In genomic region chr10:7391561-7391934, GRCm38 (mm10) we compare ENCODE assay signal across 8 mouse cellular contexts.
A peak's percentile ranks its signal among the peaks of the same experiment; 100 is the strongest.
DNase-seq lines count a peak whose midpoint lies in the region; ATAC-seq lines count a peak whose summit lies in the region.

No protein-coding gene starts in this region.

- no peaks in the 10 kb centered on the region for H3K36me3 ChIP-seq in intestine, embryonic 16.5 days (ENCODE audit: control insufficient read depth, insufficient read depth, low read length)
- H3K36me3 ChIP-seq in midbrain, embryonic 16.5 days (ENCODE audit: control insufficient read depth, insufficient read depth, low read length) = no peaks in the 10 kb centered on the region

- ATAC-seq in intestine, embryonic 16.5 days = peak; percentile 71
- ATAC-seq in midbrain, embryonic 16.5 days = peak; percentile 40

- peaks cover 5% of the 10 kb centered on the region for H3K4me1 ChIP-seq in intestine, embryonic 16.5 days (ENCODE audit: control insufficient read depth, insufficient read depth, low read length)
- peaks cover 19% of the 10 kb centered on the region for H3K4me1 ChIP-seq in midbrain, embryonic 16.5 days (ENCODE audit: control insufficient read depth, insufficient read depth, low read length)

- peak; percentile 9 for DNase-seq in adrenal gland, postnatal 10 days
- no peak for DNase-seq in adrenal gland, postnatal 4 days (ENCODE audit: low spot score in 2 of 2)
- DNase-seq in thymus, postnatal 0 days (ENCODE audit: low spot score) = peak; percentile 17
- DNase-seq in thymus, postnatal 36 days = no peak
- no peak for DNase-seq in layer of hippocampus, postnatal 14 days (ENCODE audit: low spot score in 2 of 2)
- DNase-seq in layer of hippocampus, adult 8-10 months (ENCODE audit: low spot score in 2 of 2) = no peak

- H3K9me3 ChIP-seq in intestine, embryonic 16.5 days (ENCODE audit: control insufficient read depth, low read length) = no peaks in the 10 kb centered on the region
- no peaks in the 10 kb centered on the region for H3K9me3 ChIP-seq in midbrain, embryonic 16.5 days (replicated peaks; ENCODE audit: control insufficient read depth, low read length, poor library complexity, severe bottlenecking)

- H3K27ac ChIP-seq in intestine, embryonic 16.5 days (ENCODE audit: low read length) = no peak overlapping the region
- no peak overlapping the region for H3K27ac ChIP-seq in midbrain, embryonic 16.5 days (ENCODE audit: low read length)

- peaks cover 24% of the 10 kb centered on the region for H3K27me3 ChIP-seq in intestine, embryonic 16.5 days (replicated peaks; ENCODE audit: control insufficient read depth, insufficient read depth, low read length)
- H3K27me3 ChIP-seq in midbrain, embryonic 16.5 days (ENCODE audit: control insufficient read depth, insufficient read depth, low read depth, low read length) = peaks cover 17% of the 10 kb centered on the region

- whole genome bisulfite sequencing in intestine, embryonic 16.5 days = 1% methylated on average over 19 of the region's 20 CpGs
- under 1% methylated on average over 15 of the region's 20 CpGs for WGBS in midbrain, embryonic 16.5 days

- H3K4me2 ChIP-seq in intestine, embryonic 16.5 days (ENCODE audit: low read depth, low read length) = peak overlapping the region; percentile 99
- peak overlapping the region; percentile 77 for H3K4me2 ChIP-seq in midbrain, embryonic 16.5 days (ENCODE audit: low read length)

- peak overlapping the region; percentile 65 for H3K4me3 ChIP-seq in intestine, embryonic 16.5 days (ENCODE audit: low read length)
- peak overlapping the region; percentile 47 for H3K4me3 ChIP-seq in midbrain, embryonic 16.5 days (ENCODE audit: low read depth, low read length)

- H3K9ac ChIP-seq in intestine, embryonic 16.5 days (ENCODE audit: low read depth, low read length) = peak overlapping the region; percentile 63; the same call in 1 of the 2 replicates
- peak overlapping the region; percentile 38 for H3K9ac ChIP-seq in midbrain, embryonic 16.5 days (ENCODE audit: low read depth, low read length)

Comparison
In these comparisons a context has a peak if more than half of its experiments do, and no peak if none do; other contexts are left out.
1. DNase-seq: peak in adrenal gland, postnatal 10 days (single experiment) and thymus, postnatal 0 days (single experiment); none in adrenal gland, postnatal 4 days (0 of 2), thymus, postnatal 36 days (0 of 2), layer of hippocampus, postnatal 14 days (0 of 2) and layer of hippocampus, adult 8-10 months (0 of 2).